Mouse (Mus musculus) CH12.LX (cell line): ENCODE data around the gene Dazap1. TPM values are rescaled to one million over a fixed set of nuclear protein-coding genes. Genes with fewer than 3 reads are reported as not detected.

Experiments used
- DNase-seq: peaks from one replicate; pipeline ENCODE4 v3.0.0-alpha.2; 2013; ENCODE audit errors: extremely low read depth
- H3K27ac ChIP-seq: 2 replicates; pipeline ENCODE4 v1.5.1; 2012; ENCODE audit warnings: low read depth, mild to moderate bottlenecking, control low read depth, moderate library complexity; ENCODE audit not compliant: insufficient read depth
- H3K27me3 ChIP-seq: replicated peaks from 2 replicates; pipeline ENCODE3; 2012; ENCODE audit warnings: inconsistent platforms
- H3K36me3 ChIP-seq, 2 experiments: replicated peaks in 1 of 2; 2 replicates each; pipeline versions ENCODE3 to v1.6.1; 2012; ENCODE audit warnings: inconsistent platforms in 1 of 2, low read length in 1 of 2, mild to moderate bottlenecking in 1 of 2, mixed read lengths in 1 of 2, moderate library complexity in 1 of 2; ENCODE audit not compliant: control insufficient read depth in 1 of 2, insufficient read depth in 1 of 2
- H3K4me1 ChIP-seq, 2 experiments: 2 replicates each; pipeline ENCODE4 v1.6.1; 2012; ENCODE audit warnings: inconsistent platforms in 1 of 2, moderate library complexity in 1 of 2; ENCODE audit not compliant: insufficient read depth in 2 of 2, control insufficient read depth in 1 of 2
- H3K4me2 ChIP-seq: 2 replicates; pipeline ENCODE4 v1.6.1; 2012; ENCODE audit warnings: low read depth, mild to moderate bottlenecking, control low read depth; ENCODE audit not compliant: poor library complexity, insufficient read depth, severe bottlenecking
- H3K4me3 ChIP-seq, 3 experiments: fragments of 150-350 bp in 1 of 3; sonication (generic) in 1 of 3; replicated peaks in 1 of 3; 2 replicates each; pipeline versions ENCODE3 to v1.5.1; 2011 to 2012; ENCODE audit warnings: low read depth in 2 of 3, low read length in 2 of 3, mild to moderate bottlenecking in 2 of 3, moderate library complexity in 2 of 3, control low read depth in 1 of 3, improper control_type of control experiment in 1 of 3, inconsistent platforms in 1 of 3, mixed read lengths in 1 of 3; ENCODE audit not compliant: poor library complexity in 1 of 3
- H3K79me2 ChIP-seq: replicated peaks from 2 replicates; pipeline ENCODE4 v1.6.1; 2012; ENCODE audit warnings: mild to moderate bottlenecking, moderate library complexity; ENCODE audit not compliant: control insufficient read depth, poor library complexity, insufficient read depth, severe bottlenecking; ENCODE audit errors: extremely low read depth
- H3K9ac ChIP-seq: 2 replicates; pipeline ENCODE4 v1.6.1; 2012; ENCODE audit warnings: low read depth, mild to moderate bottlenecking, control low read depth, moderate library complexity; ENCODE audit not compliant: insufficient read depth
- H3K9me3 ChIP-seq: replicated peaks from 2 replicates; pipeline ENCODE3; 2012; ENCODE audit warnings: low read length, inconsistent platforms, mixed read lengths
- CHD1 ChIP-seq: IDR thresholded peaks from 2 replicates; pipeline ENCODE4 v1.6.1; 2012; ENCODE audit warnings: low read depth, low read length, improper control_type of control experiment, inconsistent platforms
- CTCF ChIP-seq, 2 experiments: IDR thresholded peaks in 1 of 2; conservative IDR thresholded peaks in 1 of 2; 2 replicates each; pipeline ENCODE4 v1.5.1; 2011 to 2012; ENCODE audit warnings: low read depth in 2 of 2, low read length in 2 of 2, improper control_type of control experiment in 1 of 2, inconsistent platforms in 1 of 2, mild to moderate bottlenecking in 1 of 2, moderate library complexity in 1 of 2
- E2F4 ChIP-seq: IDR thresholded peaks from 2 replicates; pipeline ENCODE4 v1.6.1; 2011; ENCODE audit warnings: low read depth, low read length, improper control_type of control experiment; ENCODE audit not compliant: insufficient replicate concordance
- ELF1 ChIP-seq: IDR thresholded peaks from 2 replicates; pipeline ENCODE4 v1.6.1; 2014; ENCODE audit warnings: low read depth, mild to moderate bottlenecking, inconsistent platforms, low read length, improper control_type of control experiment
- ETS1 ChIP-seq: conservative IDR thresholded peaks from 2 replicates; pipeline ENCODE4 v1.6.1; 2012; ENCODE audit warnings: low read depth, mild to moderate bottlenecking, inconsistent platforms, low read length, improper control_type of control experiment, moderate library complexity
- HCFC1 ChIP-seq: IDR thresholded peaks from 2 replicates; pipeline ENCODE4 v1.6.1; 2012; ENCODE audit warnings: low read depth, mild to moderate bottlenecking, inconsistent platforms, low read length, improper control_type of control experiment
- IRF4 ChIP-seq: IDR thresholded peaks from 2 replicates; pipeline ENCODE4 v1.6.1; 2014; ENCODE audit warnings: low read depth, mild to moderate bottlenecking, inconsistent platforms, low read length, improper control_type of control experiment
- JUN ChIP-seq: IDR thresholded peaks from 2 replicates; pipeline ENCODE4 v1.6.1; 2011; ENCODE audit warnings: low read depth, mild to moderate bottlenecking, low read length, improper control_type of control experiment, moderate library complexity; ENCODE audit not compliant: insufficient read depth
- KAT2A ChIP-seq: IDR thresholded peaks from 2 replicates; pipeline ENCODE4 v1.6.1; 2012; ENCODE audit warnings: low read length, improper control_type of control experiment, inconsistent platforms; ENCODE audit not compliant: insufficient replicate concordance
- MAFK ChIP-seq: IDR thresholded peaks from 2 replicates; pipeline ENCODE4 v1.6.1; 2011; ENCODE audit warnings: low read length, improper control_type of control experiment; ENCODE audit not compliant: insufficient replicate concordance
- MAX ChIP-seq: IDR thresholded peaks from 2 replicates; pipeline ENCODE4 v1.6.1; 2011; ENCODE audit warnings: low read length, improper control_type of control experiment
- MAZ ChIP-seq: IDR thresholded peaks from 2 replicates; pipeline ENCODE4 v1.6.1; 2012; ENCODE audit warnings: low read depth, mild to moderate bottlenecking, inconsistent platforms, low read length, improper control_type of control experiment, moderate library complexity
- MEF2A ChIP-seq: IDR thresholded peaks from 2 replicates; pipeline ENCODE4 v1.6.1; 2014; ENCODE audit warnings: low read depth, mild to moderate bottlenecking, inconsistent platforms, low read length, improper control_type of control experiment, borderline replicate concordance
- MXI1 ChIP-seq: IDR thresholded peaks from 2 replicates; pipeline ENCODE4 v1.6.1; 2011; ENCODE audit warnings: mild to moderate bottlenecking, low read depth, low read length, improper control_type of control experiment
- MYC ChIP-seq: IDR thresholded peaks from 2 replicates; pipeline ENCODE4 v1.6.1; 2011; ENCODE audit warnings: low read depth, mild to moderate bottlenecking, improper control_type of control experiment, low read length
- NELFE ChIP-seq: IDR thresholded peaks from 2 replicates; pipeline ENCODE4 v1.6.1; 2011; ENCODE audit warnings: low read depth, low read length, improper control_type of control experiment
- PAX5 ChIP-seq: IDR thresholded peaks from 2 replicates; pipeline ENCODE4 v1.6.1; 2012; ENCODE audit warnings: low read length, inconsistent platforms, mixed read lengths
- POLR2A ChIP-seq: IDR thresholded peaks from 2 replicates; pipeline ENCODE4 v1.6.1; 2011; ENCODE audit warnings: low read depth, mild to moderate bottlenecking, improper control_type of control experiment, low read length
- POLR2AphosphoS2 ChIP-seq: IDR thresholded peaks from 2 replicates; pipeline ENCODE4 v1.6.1; 2011; ENCODE audit warnings: low read depth, low read length, improper control_type of control experiment
- RAD21 ChIP-seq: IDR thresholded peaks from 2 replicates; pipeline ENCODE4 v1.6.1; 2011; ENCODE audit warnings: low read depth, mild to moderate bottlenecking, low read length, improper control_type of control experiment, moderate library complexity
- SMC3 ChIP-seq: IDR thresholded peaks from 2 replicates; pipeline ENCODE4 v1.6.1; 2011; ENCODE audit warnings: low read depth, low read length, improper control_type of control experiment
- TCF12 ChIP-seq: IDR thresholded peaks from 2 replicates; pipeline ENCODE4 v1.6.1; 2014; ENCODE audit warnings: low read depth, mild to moderate bottlenecking, inconsistent platforms, low read length, improper control_type of control experiment
- USF1 ChIP-seq: IDR thresholded peaks from 2 replicates; pipeline ENCODE4 v1.6.1; 2014; ENCODE audit warnings: low read depth, mild to moderate bottlenecking, inconsistent platforms, low read length, improper control_type of control experiment
- USF2 ChIP-seq: conservative IDR thresholded peaks from 2 replicates; pipeline ENCODE4 v1.6.1; 2011; ENCODE audit warnings: low read depth, low read length, improper control_type of control experiment
- ZC3H11A ChIP-seq: IDR thresholded peaks from 2 replicates; pipeline ENCODE4 v1.6.1; 2012; ENCODE audit warnings: low read depth, mild to moderate bottlenecking, inconsistent platforms, low read length, improper control_type of control experiment
- ZKSCAN1 ChIP-seq: IDR thresholded peaks from 2 replicates; pipeline ENCODE4 v1.6.1; 2012; ENCODE audit warnings: low read depth, inconsistent platforms, low read length, improper control_type of control experiment, borderline replicate concordance
- ZMIZ1 ChIP-seq: IDR thresholded peaks from 2 replicates; pipeline ENCODE4 v1.6.1; 2012; ENCODE audit warnings: low read depth, mild to moderate bottlenecking, inconsistent platforms, low read length, improper control_type of control experiment
- ZNF384 ChIP-seq: IDR thresholded peaks from 2 replicates; pipeline ENCODE4 v1.6.1; 2012; ENCODE audit warnings: low read depth, low read length, improper control_type of control experiment, inconsistent platforms
- dilution Hi-C: fragments of 300-500 bp; cut with MboI; formaldehyde crosslinking; loops from 2 replicates; pipeline ENCODE4 v1.14.3; 2020; ENCODE audit warnings: low sequenced_read_pairs; ENCODE audit not compliant: extremely low pct_unique_long_range_greater_than_20kb, extremely low pct_ligation_motif_present
- in situ Hi-C: fragments of 300-500 bp; cut with MboI; formaldehyde crosslinking; loops from 3 replicates; pipeline ENCODE4 v1.14.3; 2019; ENCODE audit warnings: low sequenced_read_pairs, low pct_ligation_motif_present, low pct_unique_long_range_greater_than_20kb, mixed read lengths
- polyA plus RNA-seq: library from polyadenylated mRNA; unstranded; fragments of >175 nt; gene quantifications from 2 replicates; pipeline ENCODE4 v1.2.1, GENCODE M21; 2012; ENCODE audit warnings: low read depth; ENCODE audit not compliant: insufficient read length
- total RNA-seq, 2 experiments: library from RNA; depleted of rRNA; stranded (reverse); fragments of 300-350 nt in 1 of 2; fragments of >200 nt in 1 of 2; gene quantifications; 2 replicates each; pipeline ENCODE4 v1.2.3; 2012 to 2014

The Dazap1 gene
- total and polyA plus RNA-seq, 3 experiments: 162 to 236 (median 187) TPM

- dilution Hi-C loops (no loop called here), in situ Hi-C loops (no loop called here)
- H3K79me2 ChIP-seq: peaks cover 17% of the 10 kb centered on the region
- peaks cover 8 to 33% of the 10 kb centered on the region in 2 experiments; a peak in 3 of 4 replicates for H3K4me1 ChIP-seq
- no peak for TF ChIP-seq MAFK
- TF ChIP-seq POLR2A: peak; percentile 67
- 0 out of 2 replicates have a peak, but pooled peaks have one; percentile 16 for TF ChIP-seq ELF1
- peak; percentile 54; the same call in 1 of the 2 replicates for TF ChIP-seq ZMIZ1
- TF ChIP-seq TCF12: no peak
- TF ChIP-seq HCFC1: no peak
- TF ChIP-seq MAZ: no peak
- TF ChIP-seq NELFE: peak; percentile 33; the same call in 1 of the 2 replicates
- peak; percentile 98 for TF ChIP-seq POLR2AphosphoS2
- no peak overlapping the region for H3K4me2 ChIP-seq
- H3K27me3 ChIP-seq: peaks cover 12% of the 10 kb centered on the region
- DNase-seq: no peak
- peaks cover 18 to 29% of the 10 kb centered on the region in 2 experiments for H3K36me3 ChIP-seq
- no peaks in the 10 kb centered on the region for H3K9me3 ChIP-seq
- H3K27ac ChIP-seq: no peak overlapping the region
- H3K9ac ChIP-seq: no peak overlapping the region
- H3K4me3 ChIP-seq: no peak overlapping the region
Observed at GRCm38 (mm10) chr10:80294788-80295303, 33.6 kb downstream of the Dazap1 start.

- Histone ChIP-seq H3K9me3 (no peaks in the 10 kb centered on the region), H3K36me3 (peaks cover 18 to 29% of the 10 kb centered on the region in 2 experiments), H3K27me3 (peaks cover 21% of the 10 kb centered on the region), H3K9ac (no peak within 1 kb of the TSS), H3K4me3 (no peak within 1 kb of the TSS), H3K4me1 (peaks cover 8 to 33% of the 10 kb centered on the region in 2 experiments; a peak in 3 of 4 replicates), H3K4me2 (no peak within 1 kb of the TSS), H3K27ac (no peak within 1 kb of the TSS), H3K79me2 (peaks cover 17% of the 10 kb centered on the region)
- peak; percentile 66 for DNase-seq
- in situ Hi-C loops (no loop called here), dilution Hi-C loops (no loop called here)
- TF ChIP-seq MYC: peak; percentile 38; the same call in 1 of the 2 replicates
- TF ChIP-seq KAT2A: no peak
- no peak for TF ChIP-seq E2F4
- peak; percentile 47 for TF ChIP-seq RAD21
- no peak for TF ChIP-seq MXI1
- TF ChIP-seq IRF4: no peak; the same call in 1 of the 2 replicates
- TF ChIP-seq POLR2A: no peak
- TF ChIP-seq MEF2A: no peak
- no peak for TF ChIP-seq PAX5
- TF ChIP-seq CHD1: no peak
- no peak for TF ChIP-seq ELF1
- no peak; the same call in 1 of the 2 replicates for TF ChIP-seq ZMIZ1
- TF ChIP-seq MAFK: no peak
- no peak for TF ChIP-seq ETS1
- TF ChIP-seq MAX: peak; percentile 26; the same call in 1 of the 2 replicates
- no peak for TF ChIP-seq HCFC1
- TF ChIP-seq ZC3H11A: no peak
- peak; percentile 36; the same call in 1 of the 2 replicates for TF ChIP-seq MAZ
- no peak for TF ChIP-seq ZKSCAN1
- TF ChIP-seq SMC3: peak; percentile 82
- no peak for TF ChIP-seq JUN
- TF ChIP-seq TCF12: 0 out of 2 replicates have a peak, but pooled peaks have one; percentile 24
- TF ChIP-seq NELFE: no peak
- no peak for TF ChIP-seq USF1
- 0 out of 2 replicates have a peak, but pooled peaks have one; percentile 8 for TF ChIP-seq USF2
- no peak for TF ChIP-seq ZNF384
- TF ChIP-seq CTCF (conservative IDR thresholded peaks at IDR 0.05 in 1 of 2, IDR thresholded peaks at IDR 0.05 in 1 of 2; ENCODE audit: low read depth in 2 of 2, low read length in 2 of 2): peak in 1 of 2 experiments; percentile 74; a peak in 2 of 4 replicates
Observed at GRCm38 (mm10) chr10:80295618-80296425, 34.5 kb downstream of the Dazap1 start, which contains the start of gene Apc2. Apc2 (plus strand) TSS chr10:80295977.
